Mouse (Mus musculus) cerebellum, adult 11 months (tissue): Measurements from ENCODE around the gene Lrrc4c.

Experiments used
- DNase-seq: peaks from one replicate; pipeline ENCODE4 v3.0.0; 2022

The Lrrc4c gene

DNA sequence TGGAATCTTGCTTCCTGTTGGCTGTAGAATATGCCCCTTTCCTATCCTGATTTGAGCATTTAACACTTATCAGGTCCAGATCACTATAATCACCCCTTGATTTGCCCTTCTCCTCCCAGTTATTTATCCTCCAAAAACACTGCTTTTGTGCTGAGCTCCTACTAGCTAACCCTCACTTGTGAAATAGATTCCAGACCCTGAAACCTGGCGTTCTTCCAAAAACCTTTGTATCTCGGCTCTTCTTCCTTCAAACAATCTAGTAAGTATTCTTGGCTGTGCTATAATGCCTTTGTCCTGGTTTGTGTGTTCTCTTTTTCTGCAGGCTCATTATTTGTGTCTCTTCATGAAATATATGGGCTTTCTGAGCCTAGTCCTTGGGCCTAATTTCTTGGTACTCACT is 1167.6 kb downstream of the Lrrc4c start:
- DNase-seq: no peak

DNA sequence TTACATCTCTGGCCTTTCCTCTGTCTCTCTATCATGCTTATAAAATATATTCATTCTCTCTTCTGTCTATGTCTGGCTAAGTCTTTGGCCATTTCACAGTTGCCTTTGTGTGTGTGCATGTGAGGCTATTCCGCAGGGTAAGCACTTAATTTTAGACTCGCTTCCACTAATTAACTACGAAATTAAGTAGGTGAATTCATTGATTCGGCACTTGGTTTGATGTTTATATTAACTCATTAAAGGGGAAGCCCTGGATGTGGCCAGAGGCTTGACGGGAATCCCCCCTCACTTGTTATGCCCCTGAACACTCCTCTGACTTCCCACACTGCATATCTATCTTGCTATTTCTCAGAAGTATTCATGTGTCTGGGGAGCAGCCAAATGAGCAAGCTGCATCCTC is 1169.6 kb downstream of the Lrrc4c start:
- DNase-seq: no peak

DNA sequence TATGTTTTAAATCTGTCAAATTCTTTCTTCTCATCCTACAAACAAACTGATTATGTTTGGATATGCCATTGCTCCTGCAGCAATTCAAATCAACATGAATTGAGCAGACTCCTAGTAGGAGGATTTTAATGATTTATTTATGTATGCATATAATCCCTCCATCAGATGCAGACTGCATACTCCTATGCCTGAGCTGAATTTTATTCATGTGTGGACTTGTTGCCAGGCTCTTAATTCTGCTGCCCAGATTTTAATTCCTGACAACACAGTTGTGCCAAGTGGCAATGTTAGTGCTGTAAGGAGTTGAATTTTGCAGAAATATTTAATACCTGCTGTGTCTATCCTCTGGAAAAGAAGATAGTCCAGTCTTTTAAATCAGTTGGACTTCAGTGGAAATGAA is 1179.1 kb downstream of the Lrrc4c start:
- no peak for DNase-seq

DNA sequence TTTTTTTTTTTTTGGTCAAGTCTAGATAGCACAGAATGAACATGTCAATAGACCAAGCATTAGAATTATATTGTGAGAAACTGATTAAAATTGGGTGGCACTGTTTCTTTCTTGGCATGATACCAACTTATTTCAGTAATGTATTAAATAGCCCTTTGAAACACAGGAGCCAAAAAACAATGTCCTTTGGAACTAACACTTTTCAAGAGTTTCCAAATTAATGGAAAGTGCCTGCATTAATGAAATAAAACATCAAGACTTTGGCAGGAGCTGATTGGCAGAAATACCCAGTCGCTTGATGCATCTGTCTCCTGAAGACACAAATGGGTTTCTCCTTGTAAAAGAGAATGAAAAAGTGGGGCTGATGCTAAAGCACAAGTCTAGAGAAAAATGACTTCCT is 1184.5 kb downstream of the Lrrc4c start:
- DNase-seq: no peak

DNA sequence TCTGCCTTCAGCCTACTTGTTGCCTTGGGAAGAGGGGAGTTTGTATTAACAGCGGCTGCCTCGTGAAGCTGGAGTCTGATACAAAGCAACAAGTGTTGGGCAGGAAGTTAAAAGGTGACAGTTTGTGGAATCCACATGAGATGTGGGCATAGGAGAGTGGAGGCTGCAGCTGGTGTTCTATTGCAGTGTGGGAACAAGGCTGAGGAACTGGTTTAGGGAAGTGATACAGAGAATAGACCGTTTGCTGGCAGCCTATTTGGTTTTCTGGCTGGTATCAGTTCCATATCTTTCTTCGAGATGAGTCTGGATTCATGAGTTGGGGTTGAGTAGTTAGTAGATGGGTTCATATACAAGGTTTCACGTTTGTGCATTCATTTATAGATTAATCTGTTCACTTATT is 1186.9 kb downstream of the Lrrc4c start:
- DNase-seq: no peak

DNA sequence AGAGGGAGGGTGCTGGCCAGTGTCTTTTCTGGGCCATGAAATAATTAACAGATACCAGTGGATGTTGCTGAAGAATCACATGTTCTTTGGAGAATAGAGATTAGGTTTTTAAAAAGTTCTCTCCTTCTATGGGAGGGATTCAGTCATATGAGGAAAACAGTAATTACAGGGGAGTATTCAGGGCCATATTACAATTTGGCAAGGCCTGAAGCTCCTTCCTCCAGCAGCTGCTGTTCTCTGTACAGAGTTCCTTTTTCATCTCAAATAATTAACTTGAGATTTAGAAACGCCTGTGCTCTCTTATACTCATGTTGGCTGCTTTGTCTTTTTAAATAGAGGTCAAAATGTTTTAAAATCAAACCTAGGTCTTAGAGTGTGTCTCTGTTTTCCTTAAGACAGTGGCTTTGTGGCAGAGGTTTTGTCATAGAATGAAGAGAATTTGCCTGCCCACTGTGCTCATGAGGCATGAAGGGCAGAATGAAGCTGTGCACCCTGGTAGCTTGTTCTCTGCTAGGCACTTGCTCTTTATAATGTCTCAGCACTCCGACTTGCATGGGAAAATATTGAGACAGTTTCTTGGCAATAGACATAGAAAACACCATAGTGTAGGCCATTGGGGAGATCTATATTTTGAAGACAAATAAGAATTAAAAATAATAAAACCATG is 1206.4 kb downstream of the Lrrc4c start:
- no peak for DNase-seq

DNA sequence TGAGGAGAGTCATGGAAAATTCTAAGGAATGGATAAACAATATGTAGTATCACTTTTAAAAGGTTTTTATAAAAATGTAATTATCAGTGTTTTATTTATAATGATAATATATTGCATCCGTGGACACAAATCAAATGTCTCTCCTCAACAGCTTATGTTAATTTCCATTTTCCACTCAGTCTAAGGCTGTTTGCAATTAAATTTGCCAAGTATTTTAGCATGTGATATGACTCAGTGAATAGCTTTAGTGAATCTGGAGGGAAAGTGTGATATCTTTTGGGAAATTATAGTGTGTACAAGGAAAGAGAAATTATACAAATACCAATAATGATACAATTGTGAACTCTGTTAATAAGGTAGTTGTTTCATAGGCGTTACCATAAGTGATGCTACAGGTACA is 1207.1 kb downstream of the Lrrc4c start:
- no peak for DNase-seq

DNA sequence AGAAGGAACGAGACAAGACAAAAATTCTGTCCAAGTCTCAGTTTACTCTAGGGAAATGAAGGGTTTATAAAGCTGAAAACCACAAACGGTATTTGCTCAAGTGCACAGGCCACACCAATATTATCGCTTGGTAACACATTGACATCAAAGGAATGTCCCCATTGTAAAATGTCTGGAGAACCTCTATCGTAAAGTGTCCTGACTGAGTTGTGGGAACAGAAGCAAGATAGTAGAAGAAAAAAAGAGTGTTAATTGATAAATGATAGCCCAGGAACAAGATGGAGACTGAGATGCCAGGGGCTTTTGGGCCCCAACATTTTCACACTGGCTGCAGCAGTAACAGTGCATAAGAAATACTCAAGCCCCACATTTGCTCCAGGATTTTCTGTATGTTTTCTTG is 1212.7 kb downstream of the Lrrc4c start:
- DNase-seq: no peak

DNA sequence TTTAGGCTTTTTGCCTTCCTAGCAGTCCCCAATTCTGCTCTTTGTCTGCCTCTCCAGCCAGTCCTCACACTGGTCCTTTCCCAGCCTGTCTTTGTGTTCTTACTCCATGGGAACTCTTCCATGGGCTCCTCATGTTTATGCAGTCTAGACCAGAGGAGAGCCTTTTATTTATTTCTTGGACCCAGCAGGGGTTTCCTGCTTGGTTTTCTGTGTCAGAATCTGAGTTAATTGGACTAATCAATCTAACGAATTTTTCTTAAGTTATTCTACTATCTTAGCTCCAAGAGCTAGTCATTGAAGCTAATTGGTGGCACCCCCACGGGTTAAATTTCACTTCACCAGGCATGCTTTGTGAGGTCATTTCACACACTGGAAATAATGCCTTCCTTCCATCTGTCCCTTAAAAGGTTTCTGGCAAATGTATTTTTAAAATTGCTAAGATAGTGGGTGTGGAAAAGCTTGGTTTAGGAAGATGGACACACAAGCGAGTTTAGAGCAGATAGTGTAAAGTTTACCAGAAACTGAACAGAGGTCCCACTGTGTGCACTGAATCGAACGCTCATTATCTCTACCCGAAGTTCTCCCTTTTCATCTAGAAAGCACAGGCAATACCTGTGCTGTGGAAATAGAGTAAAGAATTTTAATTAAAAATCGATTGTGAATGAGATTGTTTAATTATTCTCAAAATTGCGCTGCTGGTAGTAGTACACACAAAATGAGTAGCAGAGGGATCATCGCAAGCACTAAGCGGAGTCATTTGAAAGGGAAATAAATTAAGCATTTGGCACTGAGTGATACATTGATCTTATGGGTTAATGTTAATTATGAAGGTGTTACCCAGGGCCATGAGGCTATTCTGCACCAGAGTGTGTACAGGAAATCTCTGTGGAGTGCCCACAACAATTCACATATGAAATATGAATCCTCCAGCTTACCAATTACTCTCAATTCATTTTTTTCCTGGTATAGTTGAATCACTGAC is 1226.0 kb downstream of the Lrrc4c start:
- no peak for DNase-seq

DNA sequence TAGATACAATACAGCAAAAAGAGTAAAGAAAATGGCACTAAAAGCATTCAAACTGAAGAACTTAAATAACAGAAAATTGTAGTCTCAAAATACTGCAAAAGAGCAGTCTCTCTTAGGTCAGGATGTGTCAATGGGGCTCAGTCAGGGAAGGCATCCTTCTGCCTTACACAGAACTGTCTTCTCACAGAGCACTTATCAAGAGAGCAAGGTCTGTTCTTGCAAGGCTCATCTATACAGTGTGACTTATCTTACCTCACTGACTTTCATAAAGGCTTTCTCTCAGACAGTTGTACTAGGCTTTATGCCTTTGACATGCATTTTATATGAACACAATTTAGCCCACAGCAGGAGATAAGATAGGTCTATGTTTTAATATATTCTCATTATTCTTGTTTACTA is 1226.7 kb downstream of the Lrrc4c start:
- no peak for DNase-seq

DNA sequence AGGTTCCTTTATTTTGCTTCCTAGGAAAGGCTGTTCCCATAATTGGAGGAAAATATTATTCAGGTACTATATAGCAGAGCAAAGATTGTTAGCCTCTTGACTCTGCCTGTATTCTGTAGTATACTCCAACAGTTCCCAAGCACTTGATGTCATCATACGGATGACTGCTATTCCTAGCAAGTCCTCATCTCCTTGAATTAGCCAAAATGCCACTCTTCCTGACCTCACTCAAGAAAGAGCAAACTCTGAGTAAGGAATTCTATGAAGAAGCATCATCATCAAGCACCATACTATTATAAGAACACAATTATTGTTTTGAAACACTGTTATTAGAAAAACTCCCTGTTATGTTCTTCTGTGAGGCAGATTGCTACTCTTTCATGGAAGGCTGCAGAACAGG is 1228.0 kb downstream of the Lrrc4c start:
- no peak for DNase-seq

DNA sequence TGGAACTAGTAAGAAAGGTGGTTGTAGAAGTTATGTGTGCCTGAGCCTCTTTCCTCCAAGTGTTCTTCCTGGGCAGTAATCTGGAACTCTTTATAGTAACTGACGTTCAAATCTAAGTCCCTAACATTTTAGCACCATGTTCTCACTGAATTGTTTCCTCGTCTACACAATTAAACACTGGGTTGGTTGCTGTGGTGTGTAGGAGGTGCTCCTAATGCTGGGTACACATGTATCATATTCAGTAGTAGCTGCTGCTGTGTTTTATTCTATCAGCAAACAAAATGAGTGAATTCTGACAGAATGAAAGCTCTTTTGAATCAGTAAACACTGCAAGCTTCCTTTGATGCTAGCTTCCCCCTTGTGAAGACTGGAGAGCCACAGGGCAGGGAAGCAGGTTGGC is 1246.5 kb downstream of the Lrrc4c start:
- DNase-seq: no peak

DNA sequence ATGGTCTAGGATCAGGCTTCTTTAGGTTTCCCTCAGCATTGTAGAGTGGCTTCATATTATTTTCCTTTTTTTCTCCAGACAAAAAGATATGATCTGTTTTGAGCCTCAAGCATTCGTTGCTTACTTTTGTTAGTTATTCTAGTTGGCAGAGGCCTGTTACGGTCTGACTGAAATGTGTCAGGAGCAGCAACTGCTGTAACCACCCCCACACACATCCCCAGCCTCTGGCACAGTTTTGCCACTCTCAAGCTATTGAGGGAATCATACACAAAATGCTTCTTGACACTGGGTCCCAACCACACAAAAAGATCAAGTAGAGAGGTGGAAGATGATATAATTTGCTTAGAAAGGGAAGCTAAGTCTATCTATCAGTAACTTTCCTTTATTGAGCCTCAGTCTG is 1251.0 kb downstream of the Lrrc4c start:
- DNase-seq: no peak

DNA sequence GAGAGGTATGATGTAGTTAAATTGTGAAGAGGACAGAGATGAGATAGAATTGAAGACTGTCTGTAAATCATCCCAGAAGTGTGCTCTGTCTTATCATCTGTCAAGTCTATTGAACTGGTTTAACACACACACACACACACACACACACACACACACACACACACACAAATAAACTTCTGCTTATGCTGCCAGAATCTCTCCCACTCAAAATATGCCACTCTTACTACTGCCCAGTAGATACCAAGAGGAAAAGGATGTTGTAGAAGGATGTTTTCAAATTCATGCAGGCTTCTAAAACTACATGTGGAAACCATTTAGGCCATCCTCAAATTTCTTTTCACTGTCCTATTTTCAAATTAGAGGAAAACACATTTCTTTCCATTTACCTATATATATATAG is 1257.0 kb downstream of the Lrrc4c start:
- DNase-seq: no peak

DNA sequence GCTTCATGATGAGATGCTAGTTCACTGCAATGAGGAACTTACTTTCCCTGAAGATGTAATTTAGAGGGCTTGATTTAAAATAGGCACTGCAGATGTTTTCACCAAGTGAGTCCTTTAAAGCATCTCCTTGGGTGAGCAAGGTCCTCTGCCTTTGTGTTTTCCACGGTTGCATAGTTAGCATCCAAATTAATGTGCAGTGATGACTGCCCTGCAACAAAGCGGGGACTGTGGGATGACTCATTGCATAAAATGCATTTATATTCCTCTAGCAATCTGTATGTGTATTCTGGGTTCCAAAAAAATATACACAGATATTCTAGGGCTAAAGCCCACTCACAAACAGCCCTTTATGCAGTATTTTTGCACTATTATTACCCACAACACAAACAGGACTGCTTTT is 1263.2 kb downstream of the Lrrc4c start:
- DNase-seq: no peak

DNA sequence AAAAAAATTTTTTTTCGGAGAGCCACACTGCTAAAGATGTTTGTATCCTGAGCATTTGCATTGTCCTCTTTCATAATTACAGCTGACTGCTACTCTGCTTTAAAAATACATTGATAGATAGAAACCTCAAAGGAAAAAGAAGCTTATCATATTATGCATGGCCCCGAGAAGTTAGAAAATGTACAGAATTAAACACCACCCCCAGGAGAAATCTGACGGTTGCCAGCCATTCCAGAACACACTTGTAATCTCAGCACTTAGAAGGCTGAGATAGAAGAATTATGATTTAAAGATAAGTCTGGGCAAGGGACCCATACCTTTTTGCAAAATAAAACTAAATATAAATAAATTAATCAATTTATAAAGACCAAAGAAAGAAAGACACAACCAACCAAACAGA is 1268.4 kb downstream of the Lrrc4c start:
- DNase-seq: no peak

DNA sequence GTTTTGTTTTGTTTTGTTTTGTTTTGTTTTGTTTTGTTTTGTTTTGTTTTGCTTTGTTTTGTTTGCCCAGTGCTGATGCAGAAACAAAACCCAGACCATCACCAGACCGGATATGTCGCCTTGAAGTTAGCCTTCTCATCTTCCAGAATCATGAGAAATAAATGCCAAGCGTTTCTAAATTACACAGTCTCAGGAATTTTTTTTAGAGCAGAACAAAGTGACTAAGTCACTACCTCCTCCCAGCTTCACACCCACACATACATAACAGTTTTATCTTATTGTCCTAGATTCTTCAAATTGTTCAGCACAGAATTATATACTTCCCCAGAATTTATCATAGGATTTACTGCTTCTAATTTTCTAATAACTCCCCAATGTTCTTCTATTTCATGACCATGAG is 1272.6 kb downstream of the Lrrc4c start:
- DNase-seq: no peak

DNA sequence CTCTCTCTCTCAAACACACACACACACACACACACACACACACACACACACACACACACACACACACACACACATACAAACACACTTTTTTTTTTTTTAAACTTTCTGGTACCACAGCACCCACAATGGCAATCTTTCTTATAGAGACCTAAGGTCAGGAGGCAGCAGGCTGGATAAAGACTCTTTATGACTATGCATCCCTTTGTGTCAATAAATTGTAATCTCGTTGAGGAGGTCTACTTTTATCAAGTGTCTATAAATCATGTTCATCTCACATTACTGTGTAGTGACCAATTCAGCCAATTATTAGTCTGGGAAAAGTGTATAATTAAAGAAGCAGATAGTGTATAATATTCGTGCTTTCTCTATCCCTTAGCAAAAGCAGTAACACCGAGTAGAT is 1286.2 kb downstream of the Lrrc4c start:
- DNase-seq: no peak

DNA sequence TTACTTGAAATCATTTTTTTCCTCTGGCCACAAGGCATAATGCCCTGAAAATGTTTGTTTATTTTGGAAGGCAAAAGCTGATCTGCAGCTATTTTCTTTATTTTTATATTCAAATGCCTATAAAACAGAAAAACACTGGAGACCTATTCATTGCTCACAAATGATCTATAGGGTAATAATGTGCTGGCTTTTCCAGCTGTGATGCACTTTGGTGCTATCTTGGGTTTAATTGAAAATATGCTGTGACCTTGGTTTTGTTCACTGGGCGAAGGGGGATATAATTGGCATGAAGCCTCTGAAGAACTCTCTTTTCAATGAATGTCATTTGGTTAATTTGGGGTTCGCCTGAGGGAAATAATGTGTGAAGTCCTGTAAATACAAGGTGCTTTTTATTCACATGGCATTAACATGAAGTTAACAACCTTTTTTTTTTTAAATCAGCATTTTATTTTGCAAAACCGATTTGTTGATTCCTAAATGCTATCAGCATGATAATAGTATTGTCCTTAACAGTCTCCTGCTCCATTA is 1286.8 kb downstream of the Lrrc4c start:
- DNase-seq: no peak

DNA sequence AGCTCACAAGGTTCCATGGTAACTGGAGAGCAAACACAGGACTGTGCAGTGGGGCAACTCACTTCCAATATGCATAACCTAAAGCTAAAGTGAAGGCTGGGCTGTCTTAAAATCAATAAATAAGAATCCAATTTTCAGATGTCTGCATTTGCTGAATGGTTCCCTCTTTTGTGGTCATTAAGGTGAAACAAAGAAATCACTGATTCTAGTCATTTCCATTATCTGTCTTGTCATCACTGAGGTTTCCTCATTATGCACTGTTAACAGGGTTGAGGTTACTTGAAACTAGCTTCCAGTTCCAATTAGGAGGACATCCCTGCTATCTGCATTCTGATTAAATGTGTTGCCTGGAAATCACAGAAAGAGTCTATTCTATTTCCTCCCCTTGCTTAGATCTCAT is 1291.5 kb downstream of the Lrrc4c start:
- DNase-seq: no peak

DNA sequence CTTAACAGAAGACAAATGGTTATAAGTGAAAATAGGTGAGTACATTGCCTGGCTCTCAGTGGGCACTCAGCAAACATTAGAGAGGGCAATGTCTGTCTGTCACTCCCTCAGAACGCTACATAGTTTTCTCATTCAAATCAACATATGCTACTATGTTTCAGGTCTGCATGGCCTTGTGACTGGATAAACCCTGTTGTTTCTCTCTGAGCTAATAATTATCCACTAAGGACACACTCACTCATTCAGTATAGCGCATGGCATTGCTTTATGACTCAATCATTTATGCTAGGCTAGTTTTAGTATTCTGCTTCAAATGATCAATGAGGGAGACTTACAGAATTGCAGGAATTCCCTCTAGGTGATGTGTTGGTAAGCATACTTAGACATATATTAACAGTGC is 1292.6 kb downstream of the Lrrc4c start:
- no peak for DNase-seq

DNA sequence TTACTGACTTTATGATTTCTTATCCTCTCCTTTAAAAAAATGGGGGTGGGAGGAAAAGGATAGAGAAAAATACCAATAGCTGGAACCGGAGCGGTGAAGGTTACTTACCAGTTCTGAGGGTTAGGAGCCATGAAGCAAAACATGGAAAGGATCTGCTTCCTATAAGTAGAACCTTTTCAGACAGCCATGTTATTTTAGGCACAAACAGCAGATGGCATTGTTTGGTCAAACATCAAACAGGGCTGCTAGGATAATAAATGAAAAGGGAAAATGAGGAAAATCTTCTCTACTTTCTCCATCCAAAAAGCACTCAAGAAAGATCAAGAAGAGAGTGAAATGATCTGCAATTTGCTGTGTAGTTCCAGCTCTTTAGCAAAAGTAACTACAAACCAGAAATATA is 1296.8 kb downstream of the Lrrc4c start:
- DNase-seq: no peak

DNA sequence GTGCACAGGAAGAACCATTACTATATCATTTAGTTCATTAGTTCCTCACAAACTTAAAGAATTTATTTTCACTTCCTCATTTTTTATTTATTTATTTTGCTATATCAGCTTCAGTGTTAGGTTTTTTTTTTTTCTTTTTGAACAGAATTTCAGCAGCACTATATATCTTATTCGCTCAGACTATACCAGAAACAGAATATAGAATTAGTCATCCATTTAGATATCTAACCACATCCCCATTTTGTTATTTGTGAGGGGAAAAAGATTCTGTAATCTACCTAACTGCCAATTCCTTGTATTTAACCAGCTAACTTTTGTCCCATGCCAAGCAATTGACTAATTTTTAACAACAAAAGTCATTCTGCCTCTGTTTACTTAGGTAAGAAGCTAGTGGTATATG is 1300.6 kb downstream of the Lrrc4c start:
- DNase-seq: no peak

DNA sequence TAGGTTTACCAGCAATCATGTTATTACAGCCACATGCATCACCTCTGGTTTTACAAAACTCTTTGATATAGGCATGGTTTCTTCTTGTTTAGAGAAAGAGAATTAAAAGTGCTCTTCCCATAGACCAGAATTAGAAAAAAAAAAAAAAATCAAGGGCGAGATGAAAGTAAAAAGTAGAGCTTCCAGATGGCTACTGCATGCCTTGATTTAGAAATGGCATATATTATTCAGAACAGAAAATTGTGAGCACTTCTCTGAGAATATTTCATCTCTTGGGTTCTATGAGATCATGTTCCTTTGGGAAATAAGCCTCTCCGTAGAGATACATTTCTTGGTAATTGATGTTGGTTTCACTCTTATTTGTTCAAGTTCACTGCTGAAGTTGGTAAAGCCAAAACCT is 1322.0 kb downstream of the Lrrc4c start:
- DNase-seq: no peak
